15 mouse cellular contexts compared by ENCODE assay signal in genomic region chr3:51379786-51380659, GRCm38 (mm10). TPM values are rescaled to one million over a fixed set of nuclear protein-coding genes. Genes with fewer than 3 reads are reported as not detected.
DNase-seq lines count a peak whose midpoint lies in the region; ATAC-seq and TF ChIP-seq lines count a peak whose summit lies in the region.
"Had no signal": no experiment of that assay in that cellular context is flagged by ENCODE, and none has a peak within 500 bp of the region (broad histone marks: within the 10 kb centered on the region; RNA-seq: fewer than 3 reads in every experiment).

No protein-coding gene starts in this region.

- TF ChIP-seq CTCF in gastrocnemius, adult 2 months (IDR thresholded peaks at IDR 0.05) = no peak
- TF ChIP-seq CTCF in forebrain, postnatal 0 days (IDR thresholded peaks at IDR 0.05; ENCODE audit: low read depth) = no peak

- no peak overlapping the region for H3K4me3 ChIP-seq in gastrocnemius, adult 2 months
- no peak overlapping the region for H3K4me3 ChIP-seq in lung, embryonic 15.5 days
- no peak overlapping the region for H3K4me3 ChIP-seq in forebrain, postnatal 0 days (ENCODE audit: low read depth, low read length)
- H3K4me3 ChIP-seq: hindbrain, embryonic 10.5 days; limb, embryonic 12.5 days; midbrain, embryonic 15.5 days; neural tube, embryonic 15.5 days had no signal

- no peaks in the 10 kb centered on the region for H3K9me3 ChIP-seq in lung, embryonic 15.5 days
- no peaks in the 10 kb centered on the region for H3K9me3 ChIP-seq in forebrain, postnatal 0 days (ENCODE audit: low read length)
- H3K9me3 ChIP-seq: hindbrain, embryonic 10.5 days; limb, embryonic 12.5 days; midbrain, embryonic 15.5 days; neural tube, embryonic 15.5 days had no signal

- no peak for DNase-seq in gastrocnemius, adult 2 months
- DNase-seq in gastrocnemius, adult 18-20 months (ENCODE audit: low spot score) = no peak
- DNase-seq in lung, postnatal 4 days = no peak
- peak; percentile 55 to 59 for DNase-seq in kidney, postnatal 25 days
- peak; percentile 46 for DNase-seq in yolk sac, embryonic 10.5 days (ENCODE audit: low spot score)
- no peak for DNase-seq in forebrain, postnatal 0 days
- no peak for DNase-seq in thymus, postnatal 4 days
- DNase-seq: cerebellum, postnatal 36 days; right cerebral cortex, postnatal 4 days had no signal

- no peaks in the 10 kb centered on the region for H3K27me3 ChIP-seq in lung, embryonic 15.5 days
- no peaks in the 10 kb centered on the region for H3K27me3 ChIP-seq in forebrain, postnatal 0 days (ENCODE audit: insufficient read depth, low read length)
- H3K27me3 ChIP-seq: limb, embryonic 12.5 days; midbrain, embryonic 15.5 days; neural tube, embryonic 15.5 days; Patski had no signal

- H3K27ac ChIP-seq in gastrocnemius, adult 2 months = peak overlapping the region; percentile 9; the same call in 1 of the 2 replicates
- peak overlapping the region; percentile 70 for H3K27ac ChIP-seq in lung, embryonic 15.5 days
- no peak overlapping the region for H3K27ac ChIP-seq in forebrain, postnatal 0 days (ENCODE audit: low read depth, low read length)
- H3K27ac ChIP-seq: hindbrain, embryonic 10.5 days; limb, embryonic 12.5 days; midbrain, embryonic 15.5 days; neural tube, embryonic 15.5 days had no signal

- no peak overlapping the region for H3K9ac ChIP-seq in lung, embryonic 15.5 days
- no peak overlapping the region for H3K9ac ChIP-seq in forebrain, postnatal 0 days
- H3K9ac ChIP-seq: limb, embryonic 12.5 days; midbrain, embryonic 15.5 days; neural tube, embryonic 15.5 days had no signal

- intact Hi-C loops in gastrocnemius, adult 2 months (cut with DNase I) = no loop called here

- ATAC-seq in lung, embryonic 15.5 days (ENCODE audit: borderline replicate concordance, extremely low read depth, low FRiP score, low TSS enrichment) = no peak
- no peak for ATAC-seq in forebrain, postnatal 0 days
- ATAC-seq: midbrain, embryonic 15.5 days; Patski had no signal

- H3K4me2 ChIP-seq in lung, embryonic 15.5 days = no peak overlapping the region
- no peak overlapping the region for H3K4me2 ChIP-seq in forebrain, postnatal 0 days (ENCODE audit: low read depth)
- H3K4me2 ChIP-seq: limb, embryonic 12.5 days; midbrain, embryonic 15.5 days; neural tube, embryonic 15.5 days had no signal

- H3K36me3 ChIP-seq in lung, embryonic 15.5 days = no peaks in the 10 kb centered on the region
- H3K36me3 ChIP-seq in forebrain, postnatal 0 days (ENCODE audit: insufficient read depth) = no peaks in the 10 kb centered on the region
- H3K36me3 ChIP-seq: hindbrain, embryonic 10.5 days; limb, embryonic 12.5 days; midbrain, embryonic 15.5 days; neural tube, embryonic 15.5 days had no signal

- 61% methylated on average over 5 of the region's 5 CpGs for WGBS in lung, embryonic 15.5 days
- WGBS in forebrain, postnatal 0 days = 86% methylated on average over 5 of the region's 5 CpGs

- H3K4me1 ChIP-seq in lung, embryonic 15.5 days = 0 out of 2 replicates have a peak, but pooled peaks cover 10% of the 10 kb centered on the region
- no peaks in the 10 kb centered on the region for H3K4me1 ChIP-seq in forebrain, postnatal 0 days (ENCODE audit: insufficient read depth)
- H3K4me1 ChIP-seq: midbrain, embryonic 15.5 days; neural tube, embryonic 15.5 days had no signal

RNA-seq across cellular contexts. Expression of gene Mgarp, which starts 16.5 kb away (rescaled TPM):
- total RNA-seq in gastrocnemius, adult 2 months (2021) = not detected
- under 1 TPM in 1 of 2 experiments, not detected in 1; 0.25 TPM for total RNA-seq in gastrocnemius, adult 18-20 months (2021)
- polyA plus RNA-seq in lung, embryonic 15.5 days (2015; fragmentation: Nextera tagmentation; extraction: Ambion mirVana) = 2.5 and 2.8 TPM in 2 replicates
- total RNA-seq in forebrain, postnatal 0 days (2014; rRNA removed) = 0.54 and 0.67 TPM in 2 replicates
- polyA plus RNA-seq in forebrain, postnatal 0 days (2015; fragmentation: Nextera tagmentation; extraction: Ambion mirVana) = 0.42 and 0.53 TPM in 2 replicates

RNA-seq across cellular contexts. Expression of gene Ndufc1, which starts 28.8 kb away (rescaled TPM):
- 1,000 to 10,000 TPM; 1,007 to 1,209 TPM for total RNA-seq in gastrocnemius, adult 2 months (2021)
- 1,000 to 10,000 TPM in 1 of 2 experiments, 100 to 1,000 TPM in 1; 945 to 1,002 TPM for total RNA-seq in gastrocnemius, adult 18-20 months (2021)
- polyA plus RNA-seq in lung, embryonic 15.5 days (2015; fragmentation: Nextera tagmentation; extraction: Ambion mirVana) = 631 and 694 TPM in 2 replicates
- 78.2 and 186 TPM in 2 replicates for total RNA-seq in forebrain, postnatal 0 days (2014; rRNA removed)
- polyA plus RNA-seq in forebrain, postnatal 0 days (2015; fragmentation: Nextera tagmentation; extraction: Ambion mirVana) = 871 and 1,036 TPM in 2 replicates

RNA-seq across cellular contexts. Expression of gene Naa15, which starts 34.9 kb away (rescaled TPM):
- 10 to 100 TPM; 44.5 to 50.0 TPM for total RNA-seq in gastrocnemius, adult 2 months (2021)
- total RNA-seq in gastrocnemius, adult 18-20 months (2021) = 10 to 100 TPM; 40.4 to 47.5 TPM
- polyA plus RNA-seq in lung, embryonic 15.5 days (2015; fragmentation: Nextera tagmentation; extraction: Ambion mirVana) = 45.5 and 46.3 TPM in 2 replicates
- total RNA-seq in forebrain, postnatal 0 days (2014; rRNA removed) = 28.3 and 36.9 TPM in 2 replicates
- 21.4 and 29.7 TPM in 2 replicates for polyA plus RNA-seq in forebrain, postnatal 0 days (2015; fragmentation: Nextera tagmentation; extraction: Ambion mirVana)

RNA-seq across cellular contexts. Expression of gene Elf2, which starts 39.6 kb away (rescaled TPM):
- 10 to 100 TPM; 50.7 to 53.2 TPM for total RNA-seq in gastrocnemius, adult 2 months (2021)
- total RNA-seq in gastrocnemius, adult 18-20 months (2021) = 10 to 100 TPM; 38.5 to 43.6 TPM
- polyA plus RNA-seq in lung, embryonic 15.5 days (2015; fragmentation: Nextera tagmentation; extraction: Ambion mirVana) = 69.9 and 73.4 TPM in 2 replicates
- total RNA-seq in forebrain, postnatal 0 days (2014; rRNA removed) = 78.1 and 83.9 TPM in 2 replicates
- polyA plus RNA-seq in forebrain, postnatal 0 days (2015; fragmentation: Nextera tagmentation; extraction: Ambion mirVana) = 26.4 and 29.3 TPM in 2 replicates

Comparison
In these comparisons a context has a peak if more than half of its experiments do, and no peak if none do; other contexts are left out.
1. DNase-seq: peak in kidney, postnatal 25 days (2 of 2) and yolk sac, embryonic 10.5 days (single experiment); none in gastrocnemius, adult 2 months (single experiment), gastrocnemius, adult 18-20 months (single experiment), lung, postnatal 4 days (0 of 2), forebrain, postnatal 0 days (single experiment) and thymus, postnatal 4 days (single experiment).